Mouse (Mus musculus) left cerebral cortex, postnatal 10 days (tissue): ENCODE measurements around the gene Gm21985. TPM values are rescaled to one million over a fixed set of nuclear protein-coding genes. Genes with fewer than 3 reads are reported as not detected.
"Not testable (repeated sequence)": the region's sequence is repeated elsewhere in the genome, so short reads cannot be mapped to it uniquely, and the experiment has no call there.

Experiments used
- DNase-seq, 2 experiments: peaks; one replicate each; pipeline ENCODE4 v3.0.0; 2021 to 2022; ENCODE audit warnings: low spot score in 2 of 2, mixed read lengths in 1 of 2; ENCODE audit errors: extremely low spot score in 1 of 2
- intact Hi-C: fragments of 180-260 bp; cut with DNase I; formaldehyde crosslinking; loops from one replicate; pipeline ENCODE4 v1.15.1; 2025
- total RNA-seq, 2 experiments: library from RNA; stranded (reverse); gene quantifications; 2 replicates each; pipeline ENCODE4 v1.2.3; 2021

Gm21985 gene
- total RNA-seq, 2 experiments from 2014 or later = 1.2 to 3.6 TPM

DNA sequence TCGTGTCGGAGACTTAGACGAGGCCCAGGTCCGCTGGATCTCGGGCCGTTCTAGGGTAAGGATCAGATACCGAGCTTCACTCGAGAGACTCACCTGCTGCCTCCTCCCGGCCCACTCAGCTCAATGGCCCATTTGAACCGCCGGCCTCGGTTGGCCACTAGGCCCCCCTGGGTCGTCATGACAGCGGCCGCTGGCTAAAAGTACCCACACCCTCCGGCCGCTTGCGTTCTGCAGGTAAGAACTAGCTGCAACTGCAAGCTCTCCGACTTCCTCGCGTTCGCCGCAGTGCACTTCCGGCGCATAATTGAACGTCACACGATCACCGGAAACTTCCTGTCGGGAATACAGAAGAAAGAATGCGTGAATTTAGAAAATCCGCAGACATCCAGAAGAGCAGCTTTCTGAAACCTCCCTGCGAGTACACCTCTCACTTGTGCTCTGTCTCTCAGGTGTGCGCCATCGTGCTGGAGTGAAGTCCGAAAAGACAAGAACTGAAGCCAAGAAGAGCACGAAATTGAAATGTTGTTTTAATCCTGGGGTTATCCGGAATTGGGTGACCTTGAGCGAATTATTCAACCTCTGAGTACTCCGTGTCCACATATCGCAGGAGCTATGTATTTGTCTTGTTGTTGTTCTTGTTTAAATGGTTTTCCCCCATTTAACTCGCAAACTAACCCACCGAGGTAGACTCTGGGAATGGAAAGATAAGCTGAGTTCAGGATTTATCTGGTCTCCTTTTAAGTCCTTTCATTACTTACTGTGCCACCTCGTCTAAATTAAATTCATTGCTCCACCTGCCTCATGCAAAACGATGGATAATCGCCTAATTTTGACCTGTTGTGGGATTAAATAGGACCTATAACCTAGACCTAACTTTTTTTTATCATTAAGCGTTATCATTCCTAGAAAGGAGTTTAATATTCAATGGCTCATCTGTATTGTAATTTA, 101.9 kb downstream of the Gm21985 start, which contains the start of gene Emc4:
TSS of gene Emc4 (minus strand) at position 302 of the 948 bp plus-strand sequence.
- intact Hi-C loops = loop anchor here (5.0 to 10.0 kb wide), 2 partner anchors 47 to 101 kb away; partner anchors contain the start of genes Gm21985 and Slc12a6

GRCm38 (mm10) chr2:112369941-112370340, 103.8 kb downstream of the Gm21985 start:
- DNase-seq = no peak
- intact Hi-C loops = loop anchor here (5.0 to 10.0 kb wide), 2 partner anchors 45 to 103 kb away; partner anchors contain the start of genes Gm21985 and Slc12a6

More for the DNA sequence above, 101.9 kb downstream of the Gm21985 start, which contains the start of gene Emc4:
- peak; percentile 89 to 92 for DNase-seq

DNA sequence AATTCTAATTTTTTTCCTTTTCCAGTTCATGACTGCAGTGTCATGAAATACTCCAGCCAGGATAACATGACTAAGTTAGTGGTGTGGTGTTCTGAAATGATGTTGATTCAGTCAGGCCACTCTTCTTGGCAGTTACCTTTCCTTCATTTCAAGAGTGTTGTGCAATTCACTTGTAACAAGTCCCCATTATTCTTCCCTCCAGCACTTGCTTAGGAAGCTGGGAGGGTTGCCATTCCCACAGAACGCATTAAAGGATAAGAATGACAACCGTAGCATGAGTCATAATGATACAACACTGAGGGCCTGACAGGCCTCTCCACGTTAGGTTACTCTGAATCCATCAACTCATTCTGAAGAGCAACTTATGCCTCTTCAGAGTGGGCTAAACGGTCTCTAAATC, 107.0 kb downstream of the Gm21985 start:
- intact Hi-C loops = no loop called here
- no peak for DNase-seq

DNA sequence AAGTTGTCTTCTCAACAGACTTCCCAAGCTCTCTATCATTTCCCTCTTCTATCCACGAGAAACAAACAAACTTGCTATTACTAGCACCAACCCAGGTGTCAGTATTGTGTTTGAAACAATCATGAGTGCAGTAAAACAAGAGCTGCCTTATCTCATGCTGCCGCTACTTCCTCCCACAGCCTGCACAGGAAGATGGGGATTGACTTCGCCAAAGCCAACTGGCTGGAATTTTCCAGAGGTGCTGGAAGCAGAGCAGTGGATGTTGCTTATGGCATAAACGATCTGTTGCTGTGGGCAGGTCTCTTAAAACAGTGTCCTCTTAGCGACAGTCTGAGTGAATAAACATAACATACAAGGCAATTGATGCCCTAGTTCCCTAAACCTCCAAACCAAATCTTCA, 108.5 kb downstream of the Gm21985 start:
- DNase-seq = peak in 1 of 2 experiments; percentile 31
- intact Hi-C loops = loop anchor here (5.0 kb wide), 1 partner anchor 78 kb away; the partner anchor contains the start of gene Emc7

- intact Hi-C loops = loop anchor here (2.0 to 5.0 kb wide), 2 partner anchors 73 to 104 kb away; partner anchors contain the start of gene Emc7
Observed at GRCm38 (mm10) chr2:112378973-112379898, 113.1 kb downstream of the Gm21985 start, which contains the start of gene Katnbl1. Katnbl1 (plus strand) TSS chr2:112379211.

GRCm38 (mm10) chr2:112380131-112380530, 114.0 kb downstream of the Gm21985 start:
- no peak for DNase-seq
- intact Hi-C loops = no loop called here

More at GRCm38 (mm10) chr2:112378973-112379898, 113.1 kb downstream of the Gm21985 start, which contains the start of gene Katnbl1:
- DNase-seq = peak; percentile 84 to 97

DNA sequence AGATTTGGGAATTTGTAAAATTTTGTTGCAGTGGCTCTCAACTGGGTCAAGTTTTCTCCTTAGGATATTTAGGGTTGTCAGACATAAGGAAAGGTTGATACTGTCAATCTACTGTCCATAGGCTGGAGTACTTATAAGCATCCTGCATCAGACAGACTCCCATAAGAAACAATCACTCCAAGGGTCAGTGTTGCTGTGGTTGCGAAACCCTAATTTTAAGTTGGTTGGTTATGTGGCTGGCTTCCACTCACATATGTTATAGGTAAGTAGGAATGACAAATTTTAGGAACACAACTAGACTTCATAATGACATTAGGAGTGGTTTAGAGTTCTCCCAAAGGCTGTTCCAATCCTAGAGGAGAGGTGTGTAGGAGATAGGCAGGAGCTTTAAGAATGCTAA, 115.1 kb downstream of the Gm21985 start:
- DNase-seq = no peak
- intact Hi-C loops = no loop called here

- intact Hi-C loops = no loop called here
- DNase-seq = no peak
Observed at GRCm38 (mm10) chr2:112390843-112391242, 124.7 kb downstream of the Gm21985 start.

- DNase-seq = no peak
- intact Hi-C loops = no loop called here
Observed at GRCm38 (mm10) chr2:112391346-112392000, 125.4 kb downstream of the Gm21985 start.

DNA sequence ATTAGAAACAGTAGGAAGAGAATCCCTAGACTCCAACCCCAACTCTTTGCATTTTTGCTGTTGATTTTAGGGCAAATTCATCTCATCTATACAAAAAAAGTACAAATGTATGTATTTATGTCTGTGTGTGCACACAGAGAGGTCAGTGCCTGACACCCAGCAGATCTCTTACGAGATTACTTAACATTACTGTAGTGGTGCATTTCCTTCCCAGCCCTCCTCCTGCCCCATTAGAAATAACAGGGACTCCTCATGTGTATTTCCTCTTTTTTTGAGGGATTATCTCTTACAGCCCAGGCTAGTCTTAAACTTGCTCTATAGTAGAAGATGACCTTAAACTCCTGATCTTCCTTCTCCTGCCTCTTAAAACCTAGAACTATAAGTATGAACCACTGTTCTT, 126.6 kb downstream of the Gm21985 start:
- intact Hi-C loops = no loop called here
- no peak for DNase-seq

DNA sequence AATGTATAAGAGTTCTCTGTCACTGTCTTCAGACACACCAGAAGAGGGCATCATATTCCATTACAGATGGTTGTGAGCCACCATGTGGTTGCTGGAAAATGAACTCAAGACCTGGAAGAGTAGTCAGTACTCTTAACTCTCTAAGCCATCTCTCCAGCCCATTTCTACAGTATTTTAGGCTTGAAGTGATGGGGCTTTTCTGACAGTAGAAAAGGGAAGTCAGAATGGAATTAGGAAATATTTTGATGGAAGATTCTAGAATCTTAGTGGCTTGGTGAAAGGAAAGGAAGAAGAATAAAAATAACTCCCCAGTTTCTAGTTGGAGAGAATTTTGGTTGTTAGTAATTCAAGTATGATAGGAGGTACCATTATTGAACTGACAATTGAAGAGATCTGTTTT, 127.8 kb downstream of the Gm21985 start:
- intact Hi-C loops = no loop called here
- DNase-seq = no peak

DNA sequence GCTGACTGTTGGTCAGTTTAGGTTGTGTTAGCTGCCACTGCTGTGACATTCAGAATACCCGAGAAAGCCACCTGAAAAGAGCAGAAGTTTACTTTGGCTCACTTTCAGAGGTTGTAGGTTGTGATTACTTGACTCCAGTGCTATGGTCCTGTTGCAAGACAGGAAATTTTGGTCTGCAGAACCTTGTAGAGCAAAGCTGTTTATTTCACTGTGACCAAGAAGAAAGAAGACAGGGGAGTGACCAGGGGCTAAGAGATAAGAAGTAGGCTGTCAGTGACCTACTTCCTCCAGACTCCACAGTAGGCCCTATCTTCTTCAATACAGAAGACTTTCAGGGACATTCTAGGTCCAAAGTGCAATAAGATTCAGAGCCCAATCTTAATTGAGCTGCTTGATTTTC, 130.5 kb downstream of the Gm21985 start:
- intact Hi-C loops = no loop called here
- DNase-seq = no peak

DNA sequence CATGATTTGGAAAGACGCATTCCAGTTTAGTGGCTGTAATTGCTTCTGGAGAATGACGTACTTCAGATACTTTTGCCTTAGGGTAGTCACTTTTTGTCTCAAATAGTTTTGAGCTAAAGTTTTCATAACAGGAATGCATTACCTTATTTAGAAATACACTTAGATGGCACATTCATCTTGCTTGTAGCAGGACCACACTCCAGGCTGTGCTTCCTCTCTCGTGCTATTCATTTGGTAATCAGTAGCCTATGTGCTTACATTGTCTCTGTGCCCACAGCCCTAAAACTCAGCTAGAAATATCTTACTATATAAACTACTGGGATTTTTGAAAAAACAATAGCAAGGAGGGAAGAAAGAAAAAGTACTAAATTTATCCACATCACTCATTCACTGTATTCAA, 140.9 kb downstream of the Gm21985 start:
- intact Hi-C loops = no loop called here
- no peak for DNase-seq

DNA sequence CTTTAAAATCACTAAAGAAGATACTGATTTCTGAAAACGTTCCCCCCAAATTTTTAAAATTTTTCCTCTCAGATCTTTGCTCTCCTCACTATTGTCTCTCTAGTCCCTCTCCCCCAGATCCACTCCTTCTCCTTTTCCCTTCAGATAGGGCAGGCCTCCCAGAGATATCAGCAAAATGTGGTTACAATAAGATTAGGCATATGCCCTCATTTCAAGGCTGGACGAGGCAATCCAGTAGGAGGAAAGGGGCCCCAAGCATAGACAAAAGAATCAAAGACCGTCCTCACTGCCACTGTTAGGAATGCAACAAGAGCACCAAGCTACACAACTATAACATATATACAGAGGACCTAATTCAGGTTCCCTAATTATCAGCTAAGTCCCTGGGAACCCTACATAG, 159.2 kb downstream of the Gm21985 start:
- intact Hi-C loops = no loop called here
- no peak for DNase-seq

GRCm38 (mm10) chr2:112428534-112428933, 162.4 kb downstream of the Gm21985 start:
- intact Hi-C loops, DNase-seq: not testable (repeated sequence)

- intact Hi-C loops = no loop called here
- no peak for DNase-seq
Observed at GRCm38 (mm10) chr2:112429665-112430064, 163.6 kb downstream of the Gm21985 start.

DNA sequence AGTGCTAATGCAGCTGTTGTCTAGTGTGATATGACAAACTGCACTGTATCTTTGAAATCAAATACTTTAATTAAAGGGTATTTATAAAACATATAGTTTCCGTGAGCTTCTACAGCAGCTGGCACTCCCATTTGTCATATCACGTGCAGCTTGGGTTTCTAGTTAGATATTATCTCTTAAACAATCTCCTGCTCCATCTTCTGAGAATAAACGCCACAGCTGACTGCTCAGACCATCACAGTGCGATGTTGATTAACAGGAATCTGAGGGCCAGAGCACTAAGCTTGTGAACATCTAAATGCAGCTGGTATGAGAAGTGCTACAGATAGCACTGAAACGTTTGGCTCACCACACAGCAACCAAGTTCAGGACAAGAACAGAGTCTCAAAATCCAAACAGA, 164.3 kb downstream of the Gm21985 start:
- intact Hi-C loops = no loop called here

DNA sequence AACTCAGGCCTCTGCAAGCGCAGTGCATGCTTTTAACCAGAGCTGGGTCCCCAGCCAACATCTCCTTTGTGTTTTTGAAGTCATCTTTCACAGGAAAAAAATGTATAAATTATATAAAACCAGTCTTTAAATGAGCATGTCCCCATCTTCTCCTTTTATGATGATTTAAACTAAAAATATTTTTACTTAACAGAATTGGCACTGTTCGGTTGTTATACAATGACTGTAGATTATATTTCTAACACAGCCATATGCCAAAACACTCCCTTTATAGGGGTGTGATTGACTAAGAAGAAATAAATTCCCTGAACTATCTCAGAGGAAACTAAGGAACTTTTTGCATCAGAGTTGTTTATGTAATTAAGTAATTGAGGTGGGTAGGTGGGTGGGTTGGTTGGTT, 166.4 kb downstream of the Gm21985 start:
- DNase-seq = no peak
- intact Hi-C loops = no loop called here

More for the DNA sequence above, 164.3 kb downstream of the Gm21985 start:
- DNase-seq = no peak
